Mouse (Mus musculus) CH12.LX (cell line): ENCODE results near the gene Nbr1.

Source experiments
- CHD2 ChIP-seq: IDR thresholded peaks from 2 replicates; pipeline ENCODE4 v1.6.1; 2011; ENCODE audit warnings: low read length, improper control_type of control experiment
- EP300 ChIP-seq: IDR thresholded peaks from 2 replicates; pipeline ENCODE4 v1.6.1; 2011; ENCODE audit warnings: low read length, improper control_type of control experiment
- ZMIZ1 ChIP-seq: IDR thresholded peaks from 2 replicates; pipeline ENCODE4 v1.6.1; 2012; ENCODE audit warnings: low read depth, mild to moderate bottlenecking, inconsistent platforms, low read length, improper control_type of control experiment

- TF ChIP-seq ZMIZ1 (no peak), CHD2 (no peak), EP300 (no peak)
Measured at GRCm38 (mm10) chr11:101616104-101616503, 64.2 kb downstream of the Nbr1 start.
